Mouse (Mus musculus) right cerebral cortex, adult 2 months (tissue): ENCODE results near the gene Plb1.

Source experiments
- DNase-seq, 2 experiments: peaks; one replicate each; pipeline ENCODE4 v3.0.0; 2021 to 2022; ENCODE audit warnings: low spot score in 2 of 2

The Plb1 gene

GRCm38 (mm10) chr5:32232474-32232873 lies at the start of gene Plb1:
Gene Plb1, plus strand, starts transcription at chr5:32232708.
- DNase-seq: no peak

- no peak for DNase-seq
Measured at GRCm38 (mm10) chr5:32182885-32183629, 49.5 kb upstream of the Plb1 start.

GRCm38 (mm10) chr5:32187717-32188116 lies 44.8 kb upstream of the Plb1 start:
- DNase-seq: no peak

- no peak for DNase-seq
Measured at GRCm38 (mm10) chr5:32191259-32191658, 41.2 kb upstream of the Plb1 start.

DNA sequence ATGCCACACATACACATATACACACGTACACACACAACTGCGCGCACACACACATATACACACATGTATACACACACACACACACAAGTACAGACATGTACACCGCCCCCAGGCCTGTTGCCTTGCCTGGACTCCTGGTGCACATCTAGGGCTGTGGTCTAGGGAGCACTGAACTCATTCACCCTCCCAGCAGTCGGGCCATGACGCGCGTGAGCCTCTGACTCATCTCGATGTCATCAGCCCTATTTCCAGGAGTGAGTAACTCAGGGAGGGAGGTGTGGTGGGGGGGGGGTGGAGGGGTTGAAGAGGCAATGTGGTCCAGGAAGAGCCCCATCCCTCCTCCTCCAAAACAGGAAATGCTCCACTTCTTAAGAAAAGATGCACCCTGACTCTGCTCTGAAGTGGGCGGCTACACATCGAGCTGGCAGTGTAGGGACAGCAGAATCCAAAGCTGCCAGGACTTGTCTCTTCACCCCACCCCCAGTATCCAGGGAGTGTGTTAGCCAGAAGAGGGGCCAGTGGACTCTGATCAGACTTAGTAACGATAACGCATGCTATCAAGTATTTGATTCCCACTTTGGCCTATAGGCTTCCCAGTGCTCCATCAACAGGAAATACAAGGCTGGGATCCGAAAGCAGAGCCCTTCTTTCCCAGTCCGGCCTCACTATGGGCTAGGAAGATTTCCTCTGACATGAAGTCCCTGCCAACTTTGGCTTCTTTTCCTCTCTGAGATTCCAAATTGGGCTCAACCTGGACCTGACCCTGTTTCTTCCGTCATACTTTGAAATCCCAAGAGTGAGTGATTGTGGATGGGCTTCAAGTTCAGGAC lies 40.3 kb upstream of the Plb1 start:
- DNase-seq: no peak

DNA sequence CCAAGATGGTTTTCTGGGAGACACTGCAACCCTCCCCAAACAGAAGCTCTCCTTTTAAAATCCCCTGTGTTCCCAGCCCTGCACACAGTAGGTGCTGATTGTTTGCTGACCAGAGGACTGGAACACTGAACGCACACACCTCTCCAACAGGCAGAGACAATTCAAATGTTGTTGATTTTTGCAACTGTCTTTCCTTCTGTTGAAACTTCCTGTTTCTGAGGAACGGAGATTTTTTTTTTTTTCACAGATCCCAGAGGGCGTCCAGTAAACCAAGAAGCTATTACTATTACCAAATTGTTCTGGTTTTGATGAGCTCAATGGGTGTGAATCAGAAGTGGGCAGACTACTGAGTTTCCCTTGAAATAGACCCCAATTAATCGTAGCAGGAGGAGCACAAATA lies 38.3 kb upstream of the Plb1 start:
- DNase-seq: no peak

DNA sequence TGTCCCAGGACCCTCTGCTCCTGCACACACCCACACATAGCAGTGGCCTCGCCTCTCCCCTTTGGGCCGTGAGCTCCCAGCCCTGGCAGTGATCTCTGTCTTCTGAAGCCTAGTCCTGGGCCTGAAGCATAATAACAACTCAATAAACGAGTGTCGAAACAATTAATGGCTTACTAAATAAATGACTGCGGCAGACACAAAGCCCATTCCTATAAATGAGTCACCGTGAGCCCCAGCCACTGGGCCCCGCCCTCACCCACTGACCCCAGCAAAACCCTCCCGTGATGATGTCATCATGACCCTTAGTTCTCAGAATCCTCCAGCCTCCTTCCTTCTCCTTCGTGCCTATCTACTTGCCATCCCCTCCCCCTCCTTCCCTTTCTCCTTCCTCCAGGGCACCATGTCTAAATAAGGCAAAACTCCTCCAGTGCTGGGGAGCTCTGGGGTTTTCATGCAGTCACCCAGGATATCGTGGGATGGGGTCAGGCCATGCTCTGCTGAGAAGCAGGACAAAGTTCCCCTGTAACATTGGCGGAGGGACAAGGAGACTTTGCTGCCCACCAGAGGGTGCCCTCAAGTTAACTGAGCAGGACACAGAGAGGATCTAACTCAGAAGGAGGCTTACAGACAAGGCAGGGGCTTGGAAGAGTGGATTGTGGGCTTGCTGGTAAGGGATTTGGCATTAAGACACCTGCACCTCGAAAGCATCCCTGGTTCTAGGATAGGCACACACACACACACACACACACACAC lies 36.5 kb upstream of the Plb1 start:
- no peak for DNase-seq

- peak; percentile 95 to 96 for DNase-seq
Measured at GRCm38 (mm10) chr5:32197698-32198097, 34.8 kb upstream of the Plb1 start.

GRCm38 (mm10) chr5:32199136-32199535 lies 33.4 kb upstream of the Plb1 start:
- DNase-seq: no peak

- DNase-seq: peak in 1 of 2 experiments; percentile 15
Measured at GRCm38 (mm10) chr5:32199594-32199993, 32.9 kb upstream of the Plb1 start.

- no peak for DNase-seq
Measured at GRCm38 (mm10) chr5:32204653-32205052, 27.9 kb upstream of the Plb1 start.

GRCm38 (mm10) chr5:32206726-32207125 lies 25.8 kb upstream of the Plb1 start:
- DNase-seq: no peak

DNA sequence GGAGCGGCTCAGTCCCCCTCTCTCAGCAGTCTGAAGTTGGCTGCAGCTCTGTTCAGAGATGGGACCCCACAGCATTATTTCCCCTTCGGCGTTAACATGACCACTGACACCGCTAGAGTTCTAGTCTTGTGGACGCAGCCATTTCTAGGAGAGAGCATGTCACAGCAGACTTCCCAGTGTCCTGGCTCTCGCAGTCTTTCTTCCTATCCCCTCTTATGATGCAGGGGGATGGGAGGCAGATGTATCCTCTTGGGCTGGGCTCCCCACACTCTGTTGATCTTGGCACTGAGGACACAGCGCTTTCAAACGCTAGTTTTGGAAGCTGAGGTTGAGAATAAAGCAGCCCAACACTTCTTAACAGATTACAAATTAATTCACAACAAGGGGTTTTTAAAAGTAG lies 24.0 kb upstream of the Plb1 start:
- no peak for DNase-seq

DNA sequence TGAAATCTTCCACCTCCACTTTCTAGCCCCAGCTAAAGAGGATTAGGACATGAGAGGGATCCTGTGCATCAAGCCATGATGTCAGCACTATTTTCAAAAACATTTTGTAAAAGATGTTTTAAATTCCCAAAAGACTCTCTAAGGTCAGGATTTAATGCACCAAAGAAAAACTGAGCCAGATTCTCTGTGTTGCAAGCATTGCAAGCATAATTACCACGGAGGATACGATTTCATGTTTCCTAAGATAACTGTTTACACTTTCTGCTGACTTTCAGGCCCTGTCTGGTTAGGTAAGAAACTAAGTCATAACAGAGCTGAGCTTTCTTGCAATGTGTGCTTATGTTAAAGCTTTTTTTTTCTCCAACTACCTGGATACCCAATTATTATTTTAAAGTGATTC lies 21.5 kb upstream of the Plb1 start:
- DNase-seq: no peak

DNA sequence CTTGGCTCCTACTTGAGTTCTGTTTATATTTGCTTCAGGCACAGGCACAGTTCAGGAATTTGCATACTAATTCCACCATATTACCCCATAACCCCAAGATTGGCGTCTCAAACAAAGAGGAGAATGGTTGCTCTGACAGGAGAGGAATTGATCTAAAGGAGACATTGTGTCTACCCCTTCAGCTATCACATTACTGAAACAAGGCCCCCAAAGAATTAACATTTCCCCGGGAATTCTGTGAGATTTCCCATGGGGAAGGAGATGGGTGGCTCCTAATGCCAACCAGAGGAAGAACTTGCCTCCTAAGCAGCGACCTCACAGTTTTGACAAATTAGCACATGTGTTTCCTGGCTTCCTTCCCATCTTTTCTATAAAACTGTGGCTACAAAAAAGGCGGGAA lies 18.8 kb upstream of the Plb1 start:
- DNase-seq: no peak

GRCm38 (mm10) chr5:32215510-32215909 lies 17.0 kb upstream of the Plb1 start:
- peak in 1 of 2 experiments; percentile 33 for DNase-seq

DNA sequence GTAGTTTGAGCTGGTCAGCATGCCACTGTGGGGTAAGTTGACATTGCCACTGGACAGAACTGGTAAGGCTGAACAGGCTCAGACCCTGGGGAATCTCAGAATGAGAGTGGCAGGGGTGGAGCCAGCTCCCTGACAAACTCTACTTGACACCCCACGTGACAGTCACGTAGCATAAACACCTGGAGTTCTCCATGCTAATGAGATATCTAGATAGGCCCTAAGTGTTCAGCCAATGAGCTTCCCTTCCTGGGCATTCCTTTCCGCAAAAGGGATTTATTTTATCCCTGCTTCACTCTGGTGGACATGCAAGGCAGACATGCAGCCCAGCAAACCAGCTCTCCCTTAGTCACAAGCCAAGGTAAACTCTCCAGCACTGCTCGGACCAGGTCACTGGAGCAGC lies 16.0 kb upstream of the Plb1 start:
- no peak for DNase-seq

- DNase-seq: no peak
Measured at GRCm38 (mm10) chr5:32217477-32217876, 15.0 kb upstream of the Plb1 start.

DNA sequence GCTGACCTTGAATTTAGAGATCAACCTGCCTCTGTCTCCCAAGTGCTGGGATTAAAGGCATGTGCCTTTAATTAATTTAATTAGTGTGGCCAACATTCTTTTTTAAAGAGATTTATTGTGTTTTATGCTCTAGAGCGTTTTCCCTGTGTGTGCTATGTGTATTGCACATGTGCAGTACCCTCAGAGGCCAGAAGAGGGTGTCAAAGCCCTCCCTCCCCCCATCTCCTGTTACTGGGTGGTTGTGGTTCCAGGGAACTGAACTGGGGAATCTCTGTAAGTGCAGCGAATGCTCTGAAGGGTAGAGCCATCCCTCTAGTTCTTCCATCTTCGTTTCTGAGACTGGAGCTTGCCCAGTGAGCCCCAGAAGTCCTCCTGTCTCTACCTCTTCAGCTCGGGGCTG lies 2.1 kb upstream of the Plb1 start:
- no peak for DNase-seq

DNA sequence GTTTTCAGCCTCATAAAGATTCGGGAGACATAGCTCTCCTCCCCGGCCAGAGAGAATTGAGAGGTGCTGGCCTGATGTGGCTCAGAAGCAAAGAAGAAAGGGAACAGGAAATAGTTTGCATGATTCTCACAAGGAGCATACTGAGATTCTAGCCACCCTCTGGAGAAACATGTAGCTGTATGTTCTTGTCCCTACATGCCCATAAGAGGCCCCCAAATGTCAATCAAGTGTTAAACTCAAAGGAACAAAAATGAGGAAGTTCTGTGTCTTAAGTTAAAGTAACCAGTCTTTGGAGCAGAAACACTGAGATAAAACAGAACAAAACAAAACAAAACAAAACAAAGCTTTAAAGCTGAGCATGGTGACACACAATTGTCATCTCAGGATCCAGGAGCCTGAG lies 6.8 kb downstream of the Plb1 start:
- DNase-seq: no peak

- no peak for DNase-seq
Measured at GRCm38 (mm10) chr5:32240741-32241140, 8.2 kb downstream of the Plb1 start.

GRCm38 (mm10) chr5:32243286-32243885 lies 10.9 kb downstream of the Plb1 start:
- no peak for DNase-seq
